Mouse (Mus musculus): ENCODE measurements at regions not wholly inside any gene's neighbourhood (a gene's known extent, or its start where the extent isn't known, plus 50 kb on each side); places are given as distances from the start of the nearest gene placed in this dataset.

GRCm38 (mm10) chr10:17284858-17285257, 438.2 kb upstream of the Cited2 start:
- no peak for DNase-seq

DNA sequence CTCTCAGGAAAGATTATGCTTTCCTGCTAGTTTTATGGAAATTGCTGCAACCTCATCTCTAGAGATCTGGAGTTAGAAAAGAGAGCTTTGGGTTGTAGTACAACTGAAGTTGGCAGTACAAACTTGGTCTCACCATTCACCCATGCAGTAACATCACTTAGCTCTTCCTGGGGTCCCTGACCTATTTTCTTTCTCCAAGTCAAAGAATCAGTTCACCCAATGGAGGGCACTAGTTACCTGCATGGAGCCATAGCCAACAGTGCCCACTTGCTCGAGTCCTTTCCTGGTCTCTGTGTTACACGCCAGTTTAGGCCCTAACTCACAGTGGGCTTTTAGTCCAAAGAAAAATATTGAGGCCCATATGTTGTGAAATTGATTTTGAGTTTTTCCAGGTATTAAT, 435.9 kb upstream of the Cited2 start:
- no peak for DNase-seq

- peak in 1 of 2 experiments; percentile 25 for DNase-seq
These were observed 434.8 kb upstream of the Cited2 start for GRCm38 (mm10) chr10:17288231-17288630.

DNA sequence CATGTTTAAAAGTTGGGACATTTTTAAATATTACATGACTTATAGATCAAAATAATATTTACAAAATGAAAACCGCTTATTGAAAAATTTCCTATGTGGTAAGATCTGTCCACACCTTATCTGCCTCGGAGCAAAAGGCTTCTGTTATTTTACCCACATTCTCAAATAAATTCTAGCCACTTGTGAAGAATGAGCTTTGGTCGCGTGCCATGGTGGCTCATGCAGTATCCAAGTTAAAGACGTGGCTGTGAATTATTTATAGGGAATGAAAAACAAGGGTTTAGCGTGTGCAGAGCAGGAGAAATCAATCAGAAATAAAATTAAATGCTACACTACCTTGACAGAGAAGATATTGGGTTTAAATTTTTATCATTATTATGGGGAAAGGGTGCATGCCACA, 430.7 kb upstream of the Cited2 start:
- DNase-seq, result no peak

DNA sequence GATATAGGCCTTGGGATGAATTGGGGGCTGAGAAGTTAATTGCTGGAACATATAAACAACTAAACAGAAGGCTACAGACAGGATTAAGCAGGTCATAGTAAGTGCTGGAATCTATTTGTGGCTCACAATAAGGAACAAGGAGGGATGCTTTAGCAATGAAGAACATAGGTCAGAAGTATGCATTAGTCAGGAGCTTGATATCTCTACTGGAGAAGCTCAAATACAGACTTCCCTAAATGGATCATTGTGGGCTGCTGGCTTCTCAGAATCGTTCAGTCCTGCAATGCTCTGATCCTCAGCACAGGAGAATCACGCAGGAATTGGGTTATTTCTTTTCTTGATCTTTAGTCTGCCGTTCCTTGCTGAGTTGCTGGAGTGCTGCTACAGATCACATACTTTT, 428.6 kb upstream of the Cited2 start:
- DNase-seq, result no peak

DNA sequence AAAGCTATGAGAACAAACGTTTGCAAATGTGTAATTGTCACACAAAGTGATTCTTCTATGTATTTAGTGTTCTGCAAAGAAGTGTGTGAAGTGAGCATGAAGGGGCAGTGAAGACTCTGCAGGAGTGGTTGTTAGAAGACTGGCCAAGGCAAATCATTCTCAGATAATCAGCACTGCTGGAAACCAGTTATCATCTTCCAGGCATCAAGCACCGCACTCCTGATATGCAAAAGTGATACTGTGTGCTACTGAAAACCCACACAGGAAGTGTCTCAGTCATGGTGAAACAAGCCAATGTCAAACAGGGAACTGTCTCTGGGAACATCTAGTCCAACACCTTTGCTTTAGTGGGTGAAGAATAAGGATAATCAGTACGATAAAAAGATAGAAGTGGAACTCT, 427.9 kb upstream of the Cited2 start:
- no peak for DNase-seq

DNA sequence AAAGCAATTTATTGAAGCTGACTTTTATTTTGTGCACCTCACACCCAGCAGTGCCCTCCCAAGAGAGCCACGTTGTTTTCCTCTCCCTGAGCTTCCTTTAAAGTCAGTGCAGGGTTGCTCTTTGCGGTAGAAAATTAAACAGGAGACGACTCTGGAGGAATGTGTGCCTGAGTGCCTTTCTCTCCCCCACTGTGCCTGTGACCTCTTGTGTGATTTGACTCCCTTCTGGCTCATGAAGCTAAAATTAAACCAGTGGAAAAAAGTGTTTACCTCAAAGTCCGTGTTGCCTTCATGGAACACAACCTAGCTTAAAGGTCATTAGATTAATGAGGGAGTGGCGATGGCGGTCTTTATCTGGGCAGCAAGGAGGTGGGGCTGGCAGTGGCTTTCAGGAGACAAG, 423.4 kb upstream of the Cited2 start:
- DNase-seq, result no peak

DNA sequence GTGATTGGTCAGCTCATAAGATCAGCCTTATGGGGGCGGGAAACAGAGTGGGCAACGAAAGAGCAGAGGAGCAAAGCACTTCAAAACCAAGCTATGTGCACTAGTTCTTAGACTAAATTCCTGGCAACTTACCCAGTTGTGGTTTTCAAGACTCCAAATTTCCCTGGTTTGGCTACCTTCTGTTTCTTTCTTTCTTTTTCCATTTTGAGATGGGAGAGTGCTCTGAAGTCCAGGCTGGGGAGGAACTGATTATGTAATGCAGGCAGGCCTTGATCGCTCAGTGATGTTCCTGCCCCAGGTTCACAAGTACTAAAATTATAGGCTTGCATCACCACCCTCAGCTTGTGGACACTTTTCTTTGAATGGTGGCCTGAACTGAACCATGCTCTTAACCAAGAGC, 396.3 kb upstream of the Cited2 start:
- no peak for DNase-seq

DNA sequence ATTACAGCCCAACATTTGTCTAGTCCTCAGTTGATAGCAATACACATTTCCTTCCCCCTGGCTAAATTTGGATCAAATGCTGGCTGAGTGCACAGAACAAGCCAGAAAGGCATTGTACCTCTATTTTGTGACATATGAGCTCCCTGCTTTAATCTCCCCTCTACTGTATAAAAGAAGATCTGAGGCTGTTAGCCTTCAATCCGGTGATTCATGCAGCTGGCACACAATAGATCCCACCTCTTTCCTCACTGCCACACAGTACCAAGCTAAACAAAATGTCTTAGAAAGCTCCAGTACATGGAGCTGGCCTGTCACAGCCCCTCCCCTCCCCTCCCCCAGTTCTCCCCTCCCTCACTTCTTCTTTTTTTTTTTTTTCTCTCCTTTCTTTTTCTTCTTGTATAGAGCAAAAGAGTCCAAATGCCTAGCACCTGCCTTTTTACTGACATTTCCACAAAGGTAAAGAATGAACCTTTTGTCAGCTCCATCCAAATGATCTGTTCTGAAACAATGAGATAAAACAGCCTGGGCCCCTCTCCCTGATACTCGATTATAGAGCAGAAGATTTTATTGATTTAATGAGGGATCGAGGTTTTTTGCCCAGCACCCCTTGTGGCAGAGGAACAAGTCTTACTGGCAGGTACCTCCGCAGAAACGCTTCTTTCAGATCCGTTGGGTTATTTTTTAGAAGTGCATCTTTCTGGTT, 392.0 kb upstream of the Cited2 start:
- DNase-seq, result no peak

GRCm38 (mm10) chr10:17331607-17332008, 391.4 kb upstream of the Cited2 start:
- DNase-seq, result peak in 1 of 2 experiments; percentile 25

DNA sequence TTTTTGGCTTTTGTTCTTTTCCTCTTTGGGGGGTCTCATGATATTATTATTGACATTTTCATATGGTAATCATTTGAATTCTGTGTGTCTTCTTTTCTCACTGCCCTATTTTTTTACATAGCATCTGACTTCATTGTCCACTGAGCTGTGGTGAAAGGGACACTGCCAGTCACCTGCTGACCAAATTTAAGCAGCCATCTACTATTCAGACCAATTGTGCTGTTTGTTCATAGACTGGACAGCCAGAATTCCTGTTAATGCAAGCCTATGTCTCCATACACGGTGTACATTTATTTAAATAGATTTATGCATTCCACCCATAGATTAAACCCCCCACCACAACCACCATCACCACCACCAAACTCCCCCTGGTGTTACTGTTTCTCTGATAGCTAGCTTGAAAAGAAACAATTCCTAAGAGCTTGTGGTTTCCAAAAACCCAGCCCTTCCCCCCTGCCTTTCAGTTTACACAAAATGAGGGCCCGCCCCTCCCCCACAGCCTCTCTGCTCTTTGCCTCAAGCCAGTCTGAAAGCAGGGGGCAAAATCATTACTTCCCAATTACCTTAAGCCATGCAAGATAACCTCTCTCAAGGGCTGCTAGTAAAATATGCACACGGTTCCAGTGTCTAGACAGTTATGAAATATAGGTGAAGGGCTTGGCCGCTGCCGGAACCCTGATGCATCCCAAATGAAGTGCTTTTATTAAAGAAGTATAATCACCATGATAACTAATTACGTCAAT, 390.8 kb upstream of the Cited2 start:
- DNase-seq, result no peak

GRCm38 (mm10) chr10:17332986-17333385, 390.0 kb upstream of the Cited2 start:
- DNase-seq, result no peak

DNA sequence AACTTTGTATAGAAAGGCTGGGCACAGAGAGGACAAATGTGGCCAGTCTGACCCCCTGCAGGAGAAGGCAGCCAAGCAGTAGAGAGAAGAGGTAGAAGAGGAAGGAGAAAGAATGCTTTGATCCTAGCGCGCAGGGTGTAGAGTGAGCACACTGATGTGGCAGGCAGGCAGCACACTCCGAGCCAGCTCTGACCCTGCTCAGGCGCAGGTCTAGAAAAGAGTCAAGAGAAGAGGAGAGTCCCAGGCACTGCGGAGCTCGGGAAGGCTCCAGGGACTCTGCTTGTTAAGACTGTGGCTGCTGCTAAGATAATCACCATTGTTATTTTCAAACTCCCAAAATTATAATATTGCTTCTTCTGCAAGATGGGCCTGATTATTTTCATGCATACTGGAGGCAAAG, 389.3 kb upstream of the Cited2 start:
- no peak for DNase-seq

DNA sequence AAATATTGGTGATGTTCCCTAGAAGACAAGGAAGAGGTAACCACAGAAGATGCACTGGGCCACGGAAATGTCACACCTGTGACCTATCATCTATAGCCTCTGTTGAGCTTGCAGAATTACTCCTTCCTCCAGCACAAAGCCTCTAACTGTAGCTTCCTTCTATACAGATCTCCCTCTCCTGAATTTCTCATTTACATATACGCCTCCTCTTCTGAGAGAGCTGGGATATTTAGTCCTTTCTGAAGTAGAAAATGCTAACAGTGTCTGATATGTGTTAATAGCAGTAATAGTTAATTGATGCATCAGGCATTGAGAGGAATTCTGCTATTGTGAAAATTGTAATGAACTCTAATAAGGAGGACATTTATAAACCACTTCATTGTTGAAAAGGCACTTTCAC, 385.8 kb upstream of the Cited2 start:
- DNase-seq, result no peak

- no peak for DNase-seq
These were observed 379.2 kb upstream of the Cited2 start for GRCm38 (mm10) chr10:17343829-17344228.

DNA sequence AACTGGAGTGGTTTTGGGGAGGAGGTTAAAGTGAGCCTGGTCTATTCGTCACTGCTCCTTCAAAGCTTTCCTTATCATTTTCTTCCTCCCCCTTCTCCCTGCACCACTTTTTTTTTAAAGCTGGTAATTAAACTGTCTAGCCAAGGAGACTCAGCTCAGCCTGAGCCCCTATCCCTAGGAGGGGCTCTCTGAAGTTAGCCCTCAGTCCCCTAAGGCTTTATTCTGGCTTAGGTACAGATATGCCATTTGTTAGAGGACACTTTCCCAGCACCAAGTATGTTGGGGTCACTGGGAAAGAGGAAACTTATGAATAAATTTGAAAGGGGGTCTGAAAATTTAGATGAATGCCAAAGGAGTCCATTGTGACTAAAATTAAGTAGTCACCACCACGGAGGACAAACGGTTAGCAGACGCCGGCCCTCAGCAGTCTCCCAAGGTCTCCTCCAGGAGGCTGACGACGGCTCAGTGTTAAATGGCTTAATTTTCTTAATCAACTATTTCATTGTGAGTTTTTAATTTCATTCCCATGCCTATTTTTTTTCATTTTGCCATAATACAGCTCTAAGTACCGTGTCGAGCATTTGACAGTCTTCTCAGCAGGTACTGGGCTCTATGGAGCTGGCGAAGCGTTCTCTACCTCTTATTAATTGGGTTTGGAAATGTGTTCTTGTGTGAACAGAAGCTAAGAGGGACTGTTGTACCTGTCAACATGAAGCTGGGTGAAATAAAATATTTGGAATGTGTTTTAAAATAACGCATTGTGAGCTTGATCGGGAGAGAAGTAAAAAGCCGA, 370.6 kb upstream of the Cited2 start:
- no peak for DNase-seq

DNA sequence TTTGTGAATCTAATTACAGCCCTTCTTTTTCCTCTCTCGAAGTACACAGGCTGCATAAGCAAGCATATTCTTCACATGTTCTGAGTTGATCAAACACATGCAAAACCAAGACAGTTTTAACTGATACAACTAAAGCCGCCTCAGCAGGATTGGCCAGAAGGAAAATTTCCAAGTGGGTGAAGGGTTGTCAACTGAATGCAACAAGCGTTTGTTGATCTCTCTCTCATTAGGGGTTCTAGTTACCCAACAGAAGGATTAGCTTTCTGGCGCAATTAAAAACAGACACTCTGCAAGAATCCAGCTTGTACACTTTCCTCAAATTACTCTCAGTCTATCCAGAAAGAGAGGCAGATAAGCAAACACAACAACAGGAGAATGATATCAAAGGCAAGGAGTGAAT, 367.5 kb upstream of the Cited2 start:
- DNase-seq, result no peak

GRCm38 (mm10) chr10:17356041-17356440, 367.0 kb upstream of the Cited2 start:
- no peak for DNase-seq

DNA sequence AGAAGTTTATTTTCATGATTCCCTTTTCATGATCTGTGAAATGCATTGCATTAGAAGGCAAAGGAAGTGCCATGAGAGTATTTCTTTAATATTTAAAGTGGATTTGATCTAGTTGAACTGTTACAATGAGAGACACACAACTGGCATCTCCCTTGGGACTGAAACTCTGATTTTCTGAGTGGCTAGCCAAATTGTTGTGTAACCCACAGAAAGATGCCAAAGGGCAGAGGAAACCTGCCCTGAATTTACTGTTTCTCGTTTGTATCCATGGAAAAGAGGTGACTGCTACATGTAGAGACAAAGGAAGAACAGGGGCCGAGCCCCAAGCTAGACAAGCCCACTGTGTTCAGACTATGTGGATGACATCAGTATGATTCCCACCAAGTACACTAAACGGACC, 360.4 kb upstream of the Cited2 start:
- DNase-seq, result no peak

- no peak for DNase-seq
These were observed 356.8 kb upstream of the Cited2 start for GRCm38 (mm10) chr10:17366042-17366740.

GRCm38 (mm10) chr10:17367026-17367425, 356.0 kb upstream of the Cited2 start:
- DNase-seq, result peak in 1 of 2 experiments; percentile 22

DNA sequence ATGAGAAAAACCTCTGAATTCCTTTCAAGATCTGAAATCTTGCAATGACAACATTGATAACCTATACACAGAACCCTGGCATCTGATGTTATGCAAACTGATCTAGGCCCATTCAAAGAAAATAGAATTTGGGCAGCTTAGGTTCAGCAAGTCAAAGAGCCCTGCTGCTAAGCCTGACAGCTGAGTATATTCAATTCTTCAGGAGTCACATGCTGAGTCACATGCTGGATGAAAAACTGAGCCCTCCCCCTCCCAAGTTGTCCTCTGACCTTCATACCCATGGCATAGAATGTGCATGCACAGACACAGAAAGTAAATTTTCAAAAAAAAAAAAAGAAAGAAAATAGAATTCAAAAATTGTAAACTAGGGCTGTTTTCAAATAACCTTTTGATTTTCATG, 355.6 kb upstream of the Cited2 start:
- no peak for DNase-seq

- no peak for DNase-seq
These were observed 354.4 kb upstream of the Cited2 start for GRCm38 (mm10) chr10:17368636-17369035.
